Mouse (Mus musculus) brain, embryonic 14.5 days (tissue): ENCODE data around the gene Sh3bgrl.

Experiments used
- CTCF ChIP-seq: fragments of 200-500 bp; IDR thresholded peaks from 2 replicates; pipeline ENCODE4 v1.5.1; 2012; ENCODE audit warnings: inconsistent platforms, mild to moderate bottlenecking, moderate library complexity, borderline replicate concordance; ENCODE audit not compliant: insufficient read depth, insufficient read length; ENCODE audit errors: extremely low read depth
- POLR2A ChIP-seq: fragments of 200-500 bp; IDR thresholded peaks from 2 replicates; pipeline ENCODE4 v1.6.1; 2012; ENCODE audit warnings: mild to moderate bottlenecking, inconsistent platforms, borderline replicate concordance; ENCODE audit not compliant: poor library complexity, insufficient read depth, insufficient read length, severe bottlenecking; ENCODE audit errors: extremely low read depth

DNA sequence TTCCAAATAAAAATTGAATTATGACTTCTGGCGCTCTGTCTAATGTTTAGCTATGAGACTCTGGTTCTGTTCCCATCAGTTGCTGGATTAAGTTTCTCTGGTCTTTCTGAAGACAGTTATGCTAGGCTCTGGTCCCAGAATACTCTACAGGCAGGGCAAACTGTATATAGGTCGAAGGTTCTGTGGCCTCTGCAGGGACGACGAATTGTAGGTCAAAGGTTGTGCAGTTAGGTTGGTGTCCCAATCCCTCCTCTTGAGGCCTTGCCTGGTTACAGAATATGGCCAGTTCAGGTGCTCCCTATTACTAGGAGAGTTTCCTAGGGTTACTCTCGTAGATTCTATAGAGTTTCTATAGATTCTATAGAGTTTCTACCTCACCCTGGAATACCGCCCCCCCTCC lies 50.6 kb downstream of the Sh3bgrl start:
- no peak for TF ChIP-seq POLR2A
- TF ChIP-seq CTCF, result no peak
